ENCODE assay signal across 11 mouse cellular contexts in genomic region chr11:75945805-75946450, GRCm38 (mm10). TPM values are rescaled to one million over a fixed set of nuclear protein-coding genes. Genes with fewer than 3 reads are reported as not detected.
DNase-seq lines count a peak whose midpoint lies in the region; ATAC-seq and TF ChIP-seq lines count a peak whose summit lies in the region.
"Had no signal": no experiment of that assay in that cellular context is flagged by ENCODE, and none has a peak within 500 bp of the region (broad histone marks: within the 10 kb centered on the region; RNA-seq: fewer than 3 reads in every experiment).

No protein-coding gene starts in this region.

- H3K4me1 ChIP-seq in heart, embryonic 12.5 days (replicated peaks), result peaks cover 30% of the 10 kb centered on the region
- no peaks in the 10 kb centered on the region for H3K4me1 ChIP-seq in stomach, embryonic 16.5 days (ENCODE audit: control insufficient read depth, insufficient read depth, low read length)
- H3K4me1 ChIP-seq in stomach, postnatal 0 days (replicated peaks; ENCODE audit: control insufficient read depth, insufficient read depth), result no peaks in the 10 kb centered on the region
- peaks cover 25% of the 10 kb centered on the region for H3K4me1 ChIP-seq in limb, embryonic 10.5 days
- H3K4me1 ChIP-seq in cerebellum, adult 2 months (ENCODE audit: control insufficient read depth, insufficient read depth, low read length), result no peaks in the 10 kb centered on the region

- no peaks in the 10 kb centered on the region for H3K27me3 ChIP-seq in heart, embryonic 12.5 days (replicated peaks)
- H3K27me3 ChIP-seq in stomach, embryonic 16.5 days (ENCODE audit: control insufficient read depth, insufficient read depth, low read length), result no peaks in the 10 kb centered on the region
- no peaks in the 10 kb centered on the region for H3K27me3 ChIP-seq in stomach, postnatal 0 days (ENCODE audit: control insufficient read depth, insufficient read depth, low read length)
- peaks cover 5% of the 10 kb centered on the region; the same call in 1 of the 2 replicates for H3K27me3 ChIP-seq in limb, embryonic 10.5 days (ENCODE audit: low read depth, poor library complexity, severe bottlenecking)
- no peaks in the 10 kb centered on the region for H3K27me3 ChIP-seq in cerebellum, adult 2 months (ENCODE audit: control insufficient read depth, insufficient read depth, low read length)

- peaks cover 8% of the 10 kb centered on the region; the same call in 1 of the 2 replicates for H3K9me3 ChIP-seq in heart, embryonic 12.5 days (replicated peaks)
- no peaks in the 10 kb centered on the region for H3K9me3 ChIP-seq in stomach, embryonic 16.5 days (replicated peaks; ENCODE audit: control insufficient read depth, low read length)
- H3K9me3 ChIP-seq in stomach, postnatal 0 days (ENCODE audit: control insufficient read depth, low read length), result no peaks in the 10 kb centered on the region
- no peaks in the 10 kb centered on the region for H3K9me3 ChIP-seq in limb, embryonic 10.5 days (replicated peaks)

- no peak for TF ChIP-seq POLR2A in cerebellum, adult 2 months (IDR thresholded peaks at IDR 0.05; ENCODE audit: borderline replicate concordance, insufficient read depth, low read length)

- peak overlapping the region; percentile 2; the same call in 1 of the 2 replicates for H3K4me2 ChIP-seq in heart, embryonic 12.5 days
- H3K4me2 ChIP-seq in stomach, embryonic 16.5 days (ENCODE audit: low read depth, low read length), result no peak overlapping the region
- no peak overlapping the region for H3K4me2 ChIP-seq in stomach, postnatal 0 days (replicated peaks; ENCODE audit: low read depth)

- no peak for TF ChIP-seq CTCF in stomach, postnatal 0 days (IDR thresholded peaks at IDR 0.05; ENCODE audit: low read depth)
- TF ChIP-seq CTCF in cerebellum, adult 2 months (IDR thresholded peaks at IDR 0.05; ENCODE audit: borderline replicate concordance, insufficient read depth, low read depth, low read length), result no peak

- H3K9ac ChIP-seq in heart, embryonic 12.5 days, result peak overlapping the region; percentile 30
- peak overlapping the region; percentile 7; the same call in 1 of the 2 replicates for H3K9ac ChIP-seq in stomach, embryonic 16.5 days (ENCODE audit: low read length)
- H3K9ac ChIP-seq in stomach, postnatal 0 days (ENCODE audit: low read length), result no peak overlapping the region
- H3K9ac ChIP-seq: liver, postnatal 0 days had no signal

- 12% methylated on average over 9 of the region's 9 CpGs for WGBS in heart, embryonic 12.5 days
- 38% methylated on average over 9 of the region's 9 CpGs for WGBS in stomach, embryonic 16.5 days
- WGBS in stomach, postnatal 0 days, result 52% methylated on average over 9 of the region's 9 CpGs
- 13% methylated on average over 9 of the region's 9 CpGs for WGBS in limb, embryonic 10.5 days
- WGBS in cerebellum, adult 2 months, result 49% methylated on average over 9 of the region's 9 CpGs

- H3K36me3 ChIP-seq in heart, embryonic 12.5 days, result no peaks in the 10 kb centered on the region
- no peaks in the 10 kb centered on the region for H3K36me3 ChIP-seq in stomach, embryonic 16.5 days (ENCODE audit: control insufficient read depth, insufficient read depth, low read length)
- H3K36me3 ChIP-seq in stomach, postnatal 0 days (ENCODE audit: control insufficient read depth, insufficient read depth, low read length), result no peaks in the 10 kb centered on the region
- H3K36me3 ChIP-seq in limb, embryonic 10.5 days, result no peaks in the 10 kb centered on the region

- TF ChIP-seq EP300 in stomach, postnatal 0 days (optimal IDR thresholded peaks at IDR 0.05), result no peak

- peak; percentile 64; the same call in 1 of the 2 replicates for ATAC-seq in heart, embryonic 12.5 days (ENCODE audit: insufficient number of reproducible peaks, low FRiP score)
- no peak for ATAC-seq in stomach, embryonic 16.5 days (ENCODE audit: insufficient read depth, low FRiP score)
- no peak for ATAC-seq in stomach, postnatal 0 days (ENCODE audit: low FRiP score, low TSS enrichment)
- ATAC-seq: liver, postnatal 0 days had no signal

- no peak for DNase-seq in heart, adult 8-10 months (ENCODE audit: low spot score)
- no peak for DNase-seq in stomach, postnatal 0 days (ENCODE audit: low spot score)
- no peak for DNase-seq in limb, embryonic 10.5 days (ENCODE audit: low spot score)
- no peak for DNase-seq in cerebellum, adult 2 months
- DNase-seq in urinary bladder, postnatal 14 days (ENCODE audit: low spot score), result no peak
- no peak for DNase-seq in urinary bladder, postnatal 10 days (ENCODE audit: low spot score)
- DNase-seq: liver, postnatal 0 days; thymus, adult 2 months had no signal

- no peak overlapping the region for H3K4me3 ChIP-seq in heart, embryonic 12.5 days
- H3K4me3 ChIP-seq in stomach, embryonic 16.5 days (replicated peaks; ENCODE audit: low read length), result no peak overlapping the region
- H3K4me3 ChIP-seq in stomach, postnatal 0 days (ENCODE audit: low read depth, low read length), result no peak overlapping the region
- no peak overlapping the region for H3K4me3 ChIP-seq in limb, embryonic 10.5 days
- H3K4me3 ChIP-seq in cerebellum, adult 2 months (replicated peaks; ENCODE audit: insufficient read depth, low read depth, low read length), result no peak overlapping the region

- H3K27ac ChIP-seq in heart, embryonic 12.5 days (ENCODE audit: poor library complexity, severe bottlenecking), result peak overlapping the region; percentile 22; the same call in 1 of the 2 replicates
- H3K27ac ChIP-seq in stomach, embryonic 16.5 days (ENCODE audit: low read length), result no peak overlapping the region
- no peak overlapping the region for H3K27ac ChIP-seq in stomach, postnatal 0 days (replicated peaks)
- peak overlapping the region; percentile 65 for H3K27ac ChIP-seq in limb, embryonic 10.5 days
- no peak overlapping the region for H3K27ac ChIP-seq in cerebellum, adult 2 months (ENCODE audit: insufficient read depth, low read length)

RNA-seq across cellular contexts. Expression of gene Rph3al, which starts 7.7 kb away (rescaled TPM):
- polyA plus RNA-seq in heart, embryonic 12.5 days (2016; fragmentation: Nextera tagmentation; extraction: Ambion mirVana), result 6.2 and 7.1 TPM in 2 replicates
- total RNA-seq in heart, adult 8-10 months (2022), result 10 to 100 TPM in 1 of 4 experiments, 1 to 10 TPM in 3; 6.8 to 13.9 (median 7.5) TPM
- polyA plus RNA-seq in stomach, embryonic 16.5 days (2015; fragmentation: Nextera tagmentation; extraction: Ambion mirVana), result 10.5 and 10.9 TPM in 2 replicates
- polyA plus RNA-seq in stomach, postnatal 0 days (2015; fragmentation: Nextera tagmentation; extraction: Ambion mirVana), result 11.2 and 11.7 TPM in 2 replicates
- polyA plus RNA-seq in limb, embryonic 10.5 days (2016; fragmentation: Nextera tagmentation; extraction: Ambion mirVana), result 1.2 and 2.4 TPM in 2 replicates
- polyA plus RNA-seq in cerebellum, adult 2 months (2012; rRNA removed), result 3.6 and 4.7 TPM in 2 replicates

RNA-seq across cellular contexts. Expression of gene 1700016K19Rik, which starts 53.8 kb away (rescaled TPM):
- polyA plus RNA-seq in heart, embryonic 12.5 days (2016; fragmentation: Nextera tagmentation; extraction: Ambion mirVana), result 0.26 TPM in 1 of 2 replicates, not detected in the other
- total RNA-seq in heart, adult 8-10 months (2022), result not detected
- 2.9 and 3.7 TPM in 2 replicates for polyA plus RNA-seq in stomach, embryonic 16.5 days (2015; fragmentation: Nextera tagmentation; extraction: Ambion mirVana)
- 3.7 and 4.4 TPM in 2 replicates for polyA plus RNA-seq in stomach, postnatal 0 days (2015; fragmentation: Nextera tagmentation; extraction: Ambion mirVana)
- polyA plus RNA-seq in limb, embryonic 10.5 days (2016; fragmentation: Nextera tagmentation; extraction: Ambion mirVana), result 0.36 TPM in 1 of 2 replicates, not detected in the other
- 1.1 and 1.5 TPM in 2 replicates for polyA plus RNA-seq in cerebellum, adult 2 months (2012; rRNA removed)
- total RNA-seq: adrenal gland, adult 18-20 months had no signal
- polyA plus RNA-seq: liver, postnatal 0 days had no signal

Comparison
In these comparisons a context has a peak if more than half of its experiments do, and no peak if none do; other contexts are left out.
1. H3K27ac ChIP-seq: peak in heart, embryonic 12.5 days (single experiment) and limb, embryonic 10.5 days (single experiment); none in stomach, embryonic 16.5 days (single experiment), stomach, postnatal 0 days (single experiment) and cerebellum, adult 2 months (single experiment).